Mouse (Mus musculus) midbrain, embryonic 14.5 days (tissue): ENCODE results near the gene Mrpl42. TPM values are rescaled to one million over a fixed set of nuclear protein-coding genes. Genes with fewer than 3 reads are reported as not detected.

Experiments used
- ATAC-seq: fragments of 200-750 bp; cut with Nextera tagmentation; 2 replicates; pipeline ENCODE4 v1.8.0; 2017; ENCODE audit warnings: moderate number of reproducible peaks, moderate library complexity; ENCODE audit not compliant: low FRiP score, low TSS enrichment
- DNase-seq: peaks from one replicate; pipeline ENCODE4 v3.0.0-alpha.2; 2015
- H3K27ac ChIP-seq: fragments of 300-500 bp; sonication (generic); replicated peaks from 2 replicates; pipeline ENCODE4 v1.5.1; 2014; ENCODE audit warnings: mild to moderate bottlenecking, low read depth, low read length, moderate library complexity
- H3K27me3 ChIP-seq: fragments of 300-500 bp; sonication (generic); 2 replicates; pipeline ENCODE4 v1.6.1; 2014; ENCODE audit warnings: low read length, control low read depth, mixed read lengths; ENCODE audit not compliant: control insufficient read depth, insufficient read depth
- H3K36me3 ChIP-seq: fragments of 300-500 bp; sonication (generic); 2 replicates; pipeline ENCODE4 v1.6.1; 2014; ENCODE audit warnings: low read length, control low read depth; ENCODE audit not compliant: control insufficient read depth, insufficient read depth
- H3K4me1 ChIP-seq: fragments of 300-500 bp; sonication (generic); 2 replicates; pipeline ENCODE4 v1.6.1; 2014; ENCODE audit warnings: mild to moderate bottlenecking, antibody characterized with exemption, low read length, control low read depth; ENCODE audit not compliant: control insufficient read depth, insufficient read depth
- H3K4me2 ChIP-seq: fragments of 300-500 bp; sonication (generic); 2 replicates; pipeline ENCODE4 v1.6.1; 2014; ENCODE audit warnings: mild to moderate bottlenecking, low read length, moderate library complexity
- H3K4me3 ChIP-seq: fragments of 300-500 bp; sonication (generic); replicated peaks from 2 replicates; pipeline ENCODE4 v1.5.1; 2014; ENCODE audit warnings: low read depth, low read length
- H3K9ac ChIP-seq: fragments of 300-500 bp; sonication (generic); replicated peaks from 2 replicates; pipeline ENCODE4 v1.6.1; 2014; ENCODE audit warnings: mild to moderate bottlenecking, low read length, moderate library complexity
- H3K9me3 ChIP-seq: fragments of 300-500 bp; sonication (generic); 2 replicates; pipeline ENCODE4 v1.6.1; 2016; ENCODE audit warnings: low read length, control low read depth, mixed read lengths; ENCODE audit not compliant: control insufficient read depth
- WGBS: fragments of 180-500 bp; shearing (Covaris S2); extraction: QIAGEN DNeasy Blood & Tissue Kit; methylation state at CpG from one replicate; pipeline ENCODE4 v1.1.7; 2014; 5-methylcytosine and 5-hydroxymethylcytosine counted together
- polyA plus RNA-seq: library from polyadenylated mRNA; unstranded; fragments of >200 nt; fragmentation: Nextera tagmentation; extraction: Ambion mirVana; gene quantifications from 2 replicates; pipeline ENCODE4 v1.2.1, GENCODE M21; 2014

The Mrpl42 gene
- polyA plus RNA-seq, 1 experiment from 2014 or later = 251 TPM

DNA sequence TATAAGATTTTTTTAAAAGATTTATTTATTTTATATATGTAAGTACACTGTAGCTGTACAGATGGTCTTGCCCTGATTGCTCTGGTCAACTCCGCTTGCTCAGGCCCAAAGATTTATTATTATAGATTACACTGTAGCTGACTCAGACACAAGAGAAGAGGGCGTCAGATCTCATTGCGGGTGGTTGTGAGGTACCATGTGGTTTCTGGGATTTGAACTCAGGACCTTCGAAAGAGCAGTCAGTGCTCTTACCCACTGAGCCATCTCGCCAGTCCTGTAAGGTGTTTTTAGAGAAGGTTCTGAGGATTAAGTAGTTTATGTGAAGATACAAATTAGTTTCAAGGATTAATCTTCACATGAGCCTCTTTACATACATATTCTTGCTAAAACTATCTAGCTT is 24.1 kb upstream of the Mrpl42 start:
- Histone ChIP-seq H3K9me3 (no peaks in the 10 kb centered on the region), H3K4me3 (no peak overlapping the region), H3K27ac (no peak overlapping the region), H3K9ac (no peak overlapping the region), H3K4me1 (0 out of 2 replicates have a peak, but pooled peaks cover 3% of the 10 kb centered on the region), H3K27me3 (no peaks in the 10 kb centered on the region), H3K4me2 (no peak overlapping the region), H3K36me3 (no peaks in the 10 kb centered on the region)
- ATAC-seq (no peak), DNase-seq (no peak)
- 98% methylated on average over 5 of the region's 5 CpGs for WGBS

DNA sequence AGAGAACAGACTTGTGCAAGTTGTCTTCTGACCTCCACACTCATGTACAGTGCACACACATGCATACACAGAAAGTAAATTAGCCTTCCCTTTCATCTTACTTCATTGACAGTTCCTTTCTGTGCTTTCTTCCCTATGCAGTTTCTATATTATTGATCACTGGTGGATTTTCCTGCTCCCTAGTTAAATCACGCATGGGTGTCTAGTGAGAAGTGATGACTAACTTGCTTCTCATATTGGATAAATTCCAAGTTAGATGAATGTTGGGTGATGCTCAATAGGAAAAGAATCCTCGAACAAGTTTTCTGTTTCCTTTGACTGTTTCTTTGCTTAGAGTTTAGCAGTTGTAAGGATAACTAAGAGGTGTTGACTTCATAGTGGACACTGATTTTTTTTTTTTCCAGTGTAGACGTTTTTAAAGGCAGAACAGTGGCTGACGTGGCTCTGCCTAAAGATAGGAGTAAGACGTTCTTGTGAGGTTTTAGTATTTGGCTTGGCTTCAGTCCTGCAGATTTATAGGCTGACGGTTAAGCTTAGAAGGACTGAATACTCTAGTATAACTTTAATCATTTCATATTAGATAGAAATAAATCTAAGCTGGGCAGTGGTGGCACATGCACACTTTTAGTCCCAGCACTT is 23.4 kb upstream of the Mrpl42 start:
- ATAC-seq = no peak

DNA sequence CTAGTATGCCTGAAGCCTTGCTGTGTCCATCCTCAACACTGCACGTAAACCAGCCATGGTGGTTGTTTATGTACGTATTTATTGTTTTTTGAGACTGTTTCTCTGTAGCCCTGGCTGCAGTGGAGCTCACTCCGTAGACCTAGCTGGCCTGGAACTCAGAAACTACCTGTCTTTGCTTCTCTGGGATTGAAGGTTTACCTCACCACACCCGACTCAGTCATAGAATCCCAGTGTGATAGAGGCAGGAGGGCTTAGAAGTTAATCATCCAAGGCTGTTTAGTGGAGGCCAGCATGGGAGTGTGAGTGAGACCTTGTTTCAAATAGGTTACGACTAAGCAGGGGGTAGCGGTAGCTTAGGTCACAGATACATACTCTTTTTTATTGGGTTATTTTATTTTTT is 15.9 kb upstream of the Mrpl42 start:
- no peak overlapping the region for H3K4me3 ChIP-seq
- ATAC-seq (no peak), DNase-seq (no peak)
- H3K9me3 ChIP-seq = no peaks in the 10 kb centered on the region
- H3K36me3 ChIP-seq = no peaks in the 10 kb centered on the region
- H3K4me2 ChIP-seq = no peak overlapping the region
- WGBS = 93% methylated on average over 6 of the region's 6 CpGs
- H3K27me3 ChIP-seq = no peaks in the 10 kb centered on the region
- no peak overlapping the region for H3K27ac ChIP-seq
- H3K4me1 ChIP-seq = peaks cover 10% of the 10 kb centered on the region
- no peak overlapping the region for H3K9ac ChIP-seq

More for the DNA sequence above, 23.4 kb upstream of the Mrpl42 start:
- no peaks in the 10 kb centered on the region for H3K27me3 ChIP-seq
- H3K9me3 ChIP-seq = no peaks in the 10 kb centered on the region
- no peak overlapping the region for H3K4me3 ChIP-seq
- no peaks in the 10 kb centered on the region for H3K36me3 ChIP-seq
- WGBS = 90% methylated on average over 6 of the region's 6 CpGs
- H3K4me2 ChIP-seq = no peak overlapping the region
- no peak overlapping the region for H3K9ac ChIP-seq
- DNase-seq = no peak
- H3K27ac ChIP-seq = no peak overlapping the region
- no peaks in the 10 kb centered on the region for H3K4me1 ChIP-seq

GRCm38 (mm10) chr10:95515293-95515931 is 13.7 kb upstream of the Mrpl42 start:
- WGBS = under 1% methylated on average over 78 of the region's 80 CpGs
- peak overlapping the region; percentile 98 for H3K4me3 ChIP-seq
- ATAC-seq = peak; percentile 72
- no peaks in the 10 kb centered on the region for H3K27me3 ChIP-seq
- no peaks in the 10 kb centered on the region for H3K9me3 ChIP-seq
- peaks cover 10% of the 10 kb centered on the region for H3K4me1 ChIP-seq
- peak overlapping the region; percentile 78 for H3K4me2 ChIP-seq
- peak overlapping the region; percentile 96 for H3K27ac ChIP-seq
- peak overlapping the region; percentile 96 for H3K9ac ChIP-seq
- peak; percentile 40 for DNase-seq
- H3K36me3 ChIP-seq = no peaks in the 10 kb centered on the region

- H3K36me3 ChIP-seq = no peaks in the 10 kb centered on the region
- under 1% methylated on average over 77 of the region's 81 CpGs for WGBS
Observed at GRCm38 (mm10) chr10:95514656-95515292, 13.0 kb upstream of the Mrpl42 start, which contains the start of gene Ube2n. TSS of gene Ube2n (plus strand) at chr10:95515145.

GRCm38 (mm10) chr10:95513768-95514556 is 12.2 kb upstream of the Mrpl42 start:
- DNase-seq = no peak

More at GRCm38 (mm10) chr10:95514656-95515292, 13.0 kb upstream of the Mrpl42 start, which contains the start of gene Ube2n:
- peak; percentile 98 for ATAC-seq
- DNase-seq = peak; percentile 99
- peak within 1 kb of the TSS; percentile 78 for H3K4me2 ChIP-seq
- H3K9me3 ChIP-seq = no peaks in the 10 kb centered on the region
- H3K9ac ChIP-seq = peak within 1 kb of the TSS; percentile 96
- H3K27ac ChIP-seq = peak within 1 kb of the TSS; percentile 96
- H3K27me3 ChIP-seq = no peaks in the 10 kb centered on the region
- peak within 1 kb of the TSS; percentile 98 for H3K4me3 ChIP-seq
- H3K4me1 ChIP-seq = peaks cover 10% of the 10 kb centered on the region

GRCm38 (mm10) chr10:95512635-95513034 is 10.9 kb upstream of the Mrpl42 start:
- Histone ChIP-seq H3K27me3 (no peaks in the 10 kb centered on the region), H3K9ac (no peak overlapping the region), H3K4me1 (peaks cover 10% of the 10 kb centered on the region), H3K36me3 (no peaks in the 10 kb centered on the region), H3K27ac (no peak overlapping the region), H3K4me3 (no peak overlapping the region), H3K4me2 (no peak overlapping the region), H3K9me3 (no peaks in the 10 kb centered on the region)
- WGBS = 88% methylated on average over 8 of the region's 8 CpGs
- DNase-seq (no peak), ATAC-seq (no peak)

More at GRCm38 (mm10) chr10:95513768-95514556, 12.2 kb upstream of the Mrpl42 start:
- Histone ChIP-seq H3K4me3 (peak overlapping the region; percentile 98), H3K4me1 (peaks cover 10% of the 10 kb centered on the region), H3K4me2 (peak overlapping the region; percentile 55), H3K27ac (peak overlapping the region; percentile 96), H3K27me3 (no peaks in the 10 kb centered on the region), H3K9me3 (no peaks in the 10 kb centered on the region), H3K36me3 (no peaks in the 10 kb centered on the region), H3K9ac (peak overlapping the region; percentile 49)
- peak; percentile 0; the same call in 1 of the 2 replicates for ATAC-seq
- 32% methylated on average over 15 of the region's 15 CpGs for WGBS

DNA sequence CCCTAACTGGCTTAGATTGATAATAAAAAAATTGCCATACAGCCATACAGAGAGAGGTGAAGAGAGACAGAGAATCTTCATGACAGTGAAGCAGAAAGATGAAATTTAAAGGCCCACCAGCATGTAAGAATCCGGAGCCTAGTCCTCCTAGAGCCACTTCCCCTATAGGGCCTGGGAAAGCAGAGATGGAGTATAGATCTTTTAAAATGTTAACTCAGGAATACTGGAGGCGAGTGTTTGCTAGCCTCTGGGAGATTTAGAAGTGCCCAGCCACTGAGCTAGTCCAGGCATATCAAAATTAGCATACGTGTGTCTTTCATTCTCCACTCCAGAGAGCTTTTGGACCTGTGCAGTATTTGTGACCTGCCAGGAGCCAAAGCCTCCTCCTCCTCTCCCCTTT is 7.5 kb upstream of the Mrpl42 start:
- Histone ChIP-seq H3K36me3 (no peaks in the 10 kb centered on the region), H3K4me1 (no peaks in the 10 kb centered on the region), H3K4me2 (no peak overlapping the region), H3K27me3 (no peaks in the 10 kb centered on the region), H3K9me3 (no peaks in the 10 kb centered on the region), H3K27ac (no peak overlapping the region), H3K4me3 (no peak overlapping the region), H3K9ac (no peak overlapping the region)
- WGBS = 70% methylated on average over 3 of the region's 3 CpGs
- ATAC-seq = no peak
- DNase-seq = no peak
